Mouse (Mus musculus): Measurements from ENCODE around the gene Akap9. TPM values are rescaled to one million over a fixed set of nuclear protein-coding genes. Genes with fewer than 3 reads are reported as not detected.
A peak's percentile ranks its signal among the peaks of the same experiment; 100 is the strongest.
"Not testable (repeated sequence)": the region's sequence is repeated elsewhere in the genome, so short reads cannot be mapped to it uniquely, and the experiment has no call there.

Gene Akap9
- polyA plus RNA-seq, 1 experiment from 2014 or later, result 121 TPM

DNA sequence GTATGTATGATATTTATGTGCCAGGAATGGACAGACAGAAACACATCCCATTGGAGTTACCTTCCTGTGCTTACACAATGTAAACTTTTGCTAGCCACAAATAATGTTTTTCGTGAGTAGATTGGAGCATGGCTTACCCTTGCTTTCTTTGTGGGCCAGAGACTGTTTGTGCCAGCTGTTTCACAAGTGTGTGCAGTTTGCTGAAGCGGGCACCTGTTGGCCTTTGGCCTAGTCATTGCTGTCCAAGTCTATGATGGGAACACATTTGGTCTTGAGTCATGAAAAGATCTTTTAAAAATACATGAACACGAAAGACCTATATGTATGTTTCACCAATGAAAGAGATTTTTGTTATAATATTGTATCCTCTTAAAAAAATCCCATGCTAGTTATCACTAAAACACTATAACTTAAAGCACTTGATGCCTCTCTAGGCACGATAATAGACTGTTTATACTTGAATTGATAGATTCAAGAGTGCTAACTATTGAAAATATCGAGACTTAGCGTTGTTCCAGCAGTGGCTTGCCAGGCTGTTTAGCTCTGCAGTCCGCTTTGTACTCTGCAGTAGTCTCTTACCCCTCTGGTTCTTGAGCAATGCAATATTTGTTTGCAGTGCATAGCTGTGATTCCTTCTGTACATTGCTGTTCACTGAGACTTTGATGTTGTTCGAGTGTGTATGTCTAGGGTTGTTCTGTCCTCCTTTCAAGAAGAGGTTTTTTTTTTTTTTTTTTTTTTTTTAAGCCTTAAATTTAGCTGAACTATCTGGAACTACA lies 8.1 kb downstream of the Akap9 start:
- H3K27ac ChIP-seq, result no peak overlapping the region
- H3K9me3 ChIP-seq, result no peaks in the 10 kb centered on the region
- WGBS, result 88% methylated on average over 8 of the region's 8 CpGs
- peaks cover 28% of the 10 kb centered on the region for H3K4me1 ChIP-seq
- H3K36me3 ChIP-seq, result peaks cover 4% of the 10 kb centered on the region; the same call in 1 of the 2 replicates
- H3K4me3 ChIP-seq, result no peak overlapping the region
- no peak for DNase-seq (ENCODE audit: low spot score)
- no peaks in the 10 kb centered on the region for H3K27me3 ChIP-seq (ENCODE audit: insufficient read depth, poor library complexity, severe bottlenecking)

DNA sequence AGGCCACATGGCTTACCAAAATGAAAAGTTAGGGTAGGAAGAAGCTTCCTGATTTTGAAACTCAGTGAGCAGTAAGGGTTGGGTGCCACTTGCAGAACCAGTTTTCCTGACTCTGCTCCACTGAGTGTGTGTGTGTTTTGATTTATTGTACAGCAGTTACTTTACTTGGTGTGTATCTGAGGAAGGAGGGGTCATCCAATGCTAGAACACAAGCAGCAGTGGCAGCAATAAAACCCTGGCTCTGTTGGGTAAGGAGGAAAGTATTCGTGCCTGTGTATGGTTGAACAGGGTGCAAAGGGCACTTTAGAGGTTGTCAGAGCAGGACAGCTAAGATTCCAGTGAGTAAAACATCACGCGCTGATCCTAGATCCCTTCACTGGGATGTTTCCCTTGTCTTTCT lies 11.1 kb downstream of the Akap9 start:
- H3K9me3 ChIP-seq, result no peaks in the 10 kb centered on the region

DNA sequence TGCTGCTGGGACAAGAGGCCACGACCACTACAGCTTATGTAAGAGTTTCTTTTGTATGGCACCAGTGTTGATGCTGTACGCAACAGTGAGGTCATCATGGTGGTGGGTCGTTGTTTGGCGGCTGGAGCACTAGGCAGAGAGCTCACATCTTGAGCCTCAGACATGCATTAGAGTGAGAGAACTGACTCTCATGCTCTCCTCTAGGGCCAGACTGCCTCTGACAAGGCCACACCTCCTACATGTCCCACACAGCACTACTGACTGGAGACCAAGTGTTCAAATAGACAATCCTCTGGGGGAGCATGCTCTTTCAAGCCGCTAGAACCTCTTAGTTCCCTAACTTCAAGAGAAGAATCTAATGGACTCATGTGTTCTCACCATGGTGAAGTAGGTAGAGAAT lies 11.5 kb downstream of the Akap9 start:
- H3K4me1 ChIP-seq, result peaks cover 28% of the 10 kb centered on the region
- DNase-seq (ENCODE audit: low spot score), result no peak
- H3K27me3 ChIP-seq (ENCODE audit: insufficient read depth, poor library complexity, severe bottlenecking), result no peaks in the 10 kb centered on the region
- H3K27ac ChIP-seq, result 0 out of 2 replicates have a peak overlapping the region, but pooled peaks have one; percentile 64
- WGBS, result 93% methylated on average over 5 of the region's 5 CpGs
- H3K36me3 ChIP-seq, result peaks cover 15% of the 10 kb centered on the region; the same call in 1 of the 2 replicates
- H3K4me3 ChIP-seq, result no peak overlapping the region
- no peaks in the 10 kb centered on the region for H3K9me3 ChIP-seq

More for the DNA sequence above, 11.1 kb downstream of the Akap9 start:
- DNase-seq (ENCODE audit: low spot score), result no peak
- H3K4me1 ChIP-seq, result peaks cover 28% of the 10 kb centered on the region
- 81% methylated on average over 3 of the region's 3 CpGs for WGBS
- H3K27me3 ChIP-seq (ENCODE audit: insufficient read depth, poor library complexity, severe bottlenecking), result no peaks in the 10 kb centered on the region
- peaks cover 15% of the 10 kb centered on the region; the same call in 1 of the 2 replicates for H3K36me3 ChIP-seq
- H3K27ac ChIP-seq, result peak overlapping the region; percentile 64; the same call in 1 of the 2 replicates
- H3K4me3 ChIP-seq, result peak overlapping the region; percentile 35; the same call in 1 of the 2 replicates

GRCm38 (mm10) chr5:3941240-3941639 lies 13.4 kb downstream of the Akap9 start:
- WGBS, result 94% methylated on average over 2 of the region's 2 CpGs
- Histone ChIP-seq H3K9me3 (no peaks in the 10 kb centered on the region), H3K4me3 (no peak overlapping the region), H3K27ac (no peak overlapping the region), H3K27me3 (ENCODE audit: insufficient read depth, poor library complexity, severe bottlenecking) (no peaks in the 10 kb centered on the region), H3K4me1 (peaks cover 28% of the 10 kb centered on the region), H3K36me3 (peaks cover 15% of the 10 kb centered on the region; the same call in 1 of the 2 replicates)
- DNase-seq (ENCODE audit: low spot score), result no peak

DNA sequence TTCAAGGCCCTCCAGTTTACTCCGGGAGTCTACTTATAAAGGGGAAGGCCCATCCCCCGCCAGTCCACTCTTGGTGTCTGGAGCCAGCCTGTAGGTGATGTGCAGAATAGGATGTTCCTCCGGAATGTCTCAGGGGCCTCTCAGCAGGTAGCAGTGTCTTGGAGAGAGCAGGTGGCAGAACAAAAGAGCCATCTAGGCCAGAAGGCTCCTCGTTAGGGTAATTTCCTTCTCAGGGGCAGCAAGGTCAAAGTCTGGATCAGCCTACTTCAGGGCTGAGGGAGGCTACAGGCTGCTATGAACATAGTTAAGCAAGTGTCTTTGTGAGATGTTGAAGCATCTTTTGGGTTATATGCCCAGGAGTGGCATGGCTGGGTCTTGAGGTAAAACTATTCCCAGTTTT lies 15.3 kb downstream of the Akap9 start:
- WGBS, result 83% methylated on average over 4 of the region's 4 CpGs
- H3K4me1 ChIP-seq, result peaks cover 14% of the 10 kb centered on the region
- peaks cover 15% of the 10 kb centered on the region; the same call in 1 of the 2 replicates for H3K36me3 ChIP-seq
- not testable (repeated sequence) for H3K27me3 ChIP-seq (ENCODE audit: insufficient read depth, poor library complexity, severe bottlenecking); DNase-seq (ENCODE audit: low spot score); H3K4me3 ChIP-seq; H3K27ac ChIP-seq; H3K9me3 ChIP-seq

DNA sequence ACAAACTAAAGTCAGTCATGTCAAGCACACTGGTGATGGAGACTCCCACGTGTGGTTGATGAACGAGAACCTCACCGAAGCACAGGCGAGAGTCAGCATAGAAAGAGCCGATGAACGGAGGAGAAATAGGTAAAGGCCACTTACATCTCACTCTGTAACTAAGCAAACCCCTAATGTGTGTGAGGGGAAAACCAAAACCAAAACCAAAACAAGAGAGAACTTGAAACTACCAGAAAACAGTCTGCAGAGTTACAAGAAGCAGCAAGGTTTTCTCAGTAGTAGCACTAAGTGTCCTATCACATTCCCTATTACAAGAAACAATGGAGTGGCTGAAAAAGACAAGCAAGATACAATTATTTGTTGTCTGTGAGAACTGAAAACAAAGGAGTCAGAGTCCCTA lies 24.6 kb downstream of the Akap9 start:
- no peak for DNase-seq (ENCODE audit: low spot score)
- Histone ChIP-seq H3K36me3 (peaks cover 58% of the 10 kb centered on the region), H3K4me1 (no peaks in the 10 kb centered on the region), H3K9me3 (no peaks in the 10 kb centered on the region), H3K27ac (no peak overlapping the region), H3K4me3 (no peak overlapping the region), H3K27me3 (ENCODE audit: insufficient read depth, poor library complexity, severe bottlenecking) (no peaks in the 10 kb centered on the region)
- 94% methylated on average over 6 of the region's 6 CpGs for WGBS

- Histone ChIP-seq H3K27ac (no peak overlapping the region), H3K4me1 (no peaks in the 10 kb centered on the region), H3K9me3 (no peaks in the 10 kb centered on the region), H3K4me3 (no peak overlapping the region), H3K27me3 (ENCODE audit: insufficient read depth, poor library complexity, severe bottlenecking) (no peaks in the 10 kb centered on the region), H3K36me3 (peaks cover 62% of the 10 kb centered on the region)
- DNase-seq (ENCODE audit: low spot score), result no peak
- 98% methylated on average over 1 of the region's 1 CpGs for WGBS
These were observed 26.7 kb downstream of the Akap9 start for GRCm38 (mm10) chr5:3954541-3954940.

- Histone ChIP-seq H3K27me3 (ENCODE audit: insufficient read depth, poor library complexity, severe bottlenecking) (no peaks in the 10 kb centered on the region), H3K4me3 (no peak overlapping the region), H3K4me1 (no peaks in the 10 kb centered on the region), H3K9me3 (no peaks in the 10 kb centered on the region), H3K36me3 (peaks cover 60% of the 10 kb centered on the region), H3K27ac (no peak overlapping the region)
- no peak for DNase-seq (ENCODE audit: low spot score)
- WGBS, result 85% methylated on average over 7 of the region's 7 CpGs
These were observed 33.4 kb downstream of the Akap9 start for GRCm38 (mm10) chr5:3961286-3961685.

GRCm38 (mm10) chr5:3968415-3968814 lies 40.6 kb downstream of the Akap9 start:
- Histone ChIP-seq H3K27ac (no peak overlapping the region), H3K9me3 (no peaks in the 10 kb centered on the region), H3K27me3 (ENCODE audit: insufficient read depth, poor library complexity, severe bottlenecking) (no peaks in the 10 kb centered on the region), H3K4me3 (no peak overlapping the region), H3K4me1 (no peaks in the 10 kb centered on the region), H3K36me3 (peaks cover 41% of the 10 kb centered on the region)
- WGBS, result 89% methylated on average over 9 of the region's 9 CpGs
- no peak for DNase-seq (ENCODE audit: low spot score)

GRCm38 (mm10) chr5:3969114-3969513 lies 41.3 kb downstream of the Akap9 start:
- Histone ChIP-seq H3K4me3 (no peak overlapping the region), H3K27ac (no peak overlapping the region), H3K36me3 (peaks cover 46% of the 10 kb centered on the region), H3K9me3 (no peaks in the 10 kb centered on the region), H3K4me1 (no peaks in the 10 kb centered on the region), H3K27me3 (ENCODE audit: insufficient read depth, poor library complexity, severe bottlenecking) (no peaks in the 10 kb centered on the region)
- DNase-seq (ENCODE audit: low spot score), result no peak
- WGBS, result 94% methylated on average over 6 of the region's 6 CpGs

- Histone ChIP-seq H3K9me3 (no peaks in the 10 kb centered on the region), H3K36me3 (peaks cover 57% of the 10 kb centered on the region), H3K27me3 (ENCODE audit: insufficient read depth, poor library complexity, severe bottlenecking) (no peaks in the 10 kb centered on the region), H3K4me3 (no peak overlapping the region), H3K27ac (no peak overlapping the region), H3K4me1 (0 out of 2 replicates have a peak, but pooled peaks cover 1% of the 10 kb centered on the region)
- 63% methylated on average over 2 of the region's 2 CpGs for WGBS
- no peak for DNase-seq (ENCODE audit: low spot score)
These were observed 43.1 kb downstream of the Akap9 start for GRCm38 (mm10) chr5:3970936-3971335.

GRCm38 (mm10) chr5:3973764-3974163 lies 45.9 kb downstream of the Akap9 start:
- Histone ChIP-seq H3K27ac (no peak overlapping the region), H3K9me3 (no peaks in the 10 kb centered on the region), H3K4me1 (0 out of 2 replicates have a peak, but pooled peaks cover 7% of the 10 kb centered on the region), H3K27me3 (ENCODE audit: insufficient read depth, poor library complexity, severe bottlenecking) (no peaks in the 10 kb centered on the region), H3K4me3 (no peak overlapping the region), H3K36me3 (peaks cover 69% of the 10 kb centered on the region)
- no peak for DNase-seq (ENCODE audit: low spot score)
- 85% methylated on average over 5 of the region's 5 CpGs for WGBS

DNA sequence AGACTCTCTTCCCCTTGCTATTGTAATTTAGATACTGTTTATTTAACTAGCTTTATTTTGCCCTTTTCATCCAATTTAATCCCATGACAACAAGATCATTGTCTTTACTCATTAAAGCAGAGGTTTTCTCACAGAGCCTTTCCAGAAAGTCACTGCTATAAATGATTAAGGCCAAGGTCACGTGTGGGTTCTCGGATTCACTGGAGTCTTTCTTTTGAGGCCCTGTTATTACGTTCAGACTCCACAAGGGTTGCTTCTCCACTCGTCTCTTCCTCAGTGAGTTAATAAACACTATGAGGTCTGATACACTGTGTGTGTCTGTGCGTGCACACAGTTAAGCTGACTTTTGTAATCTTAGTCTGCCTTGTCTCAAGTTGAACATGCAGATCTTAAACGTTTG lies 47.0 kb downstream of the Akap9 start:
- Histone ChIP-seq H3K27ac (no peak overlapping the region), H3K9me3 (no peaks in the 10 kb centered on the region), H3K4me1 (0 out of 2 replicates have a peak, but pooled peaks cover 7% of the 10 kb centered on the region), H3K4me3 (no peak overlapping the region), H3K36me3 (peaks cover 61% of the 10 kb centered on the region), H3K27me3 (ENCODE audit: insufficient read depth, poor library complexity, severe bottlenecking) (no peaks in the 10 kb centered on the region)
- DNase-seq (ENCODE audit: low spot score), result no peak
- WGBS, result 83% methylated on average over 6 of the region's 6 CpGs
